Mouse (Mus musculus): ENCODE results near the gene Sct. TPM values are rescaled to one million over a fixed set of nuclear protein-coding genes. Genes with fewer than 3 reads are reported as not detected.
"Not testable (repeated sequence)": the region's sequence is repeated elsewhere in the genome, so short reads cannot be mapped to it uniquely, and the experiment has no call there.

The Sct gene
- total RNA-seq, 2 experiments from 2014 or later, result 9.0 to 12.9 TPM

GRCm38 (mm10) chr7:141292583-141293388 is 13.9 kb upstream of the Sct start:
- no peak for DNase-seq (ENCODE audit: low spot score in 2 of 2)

DNA sequence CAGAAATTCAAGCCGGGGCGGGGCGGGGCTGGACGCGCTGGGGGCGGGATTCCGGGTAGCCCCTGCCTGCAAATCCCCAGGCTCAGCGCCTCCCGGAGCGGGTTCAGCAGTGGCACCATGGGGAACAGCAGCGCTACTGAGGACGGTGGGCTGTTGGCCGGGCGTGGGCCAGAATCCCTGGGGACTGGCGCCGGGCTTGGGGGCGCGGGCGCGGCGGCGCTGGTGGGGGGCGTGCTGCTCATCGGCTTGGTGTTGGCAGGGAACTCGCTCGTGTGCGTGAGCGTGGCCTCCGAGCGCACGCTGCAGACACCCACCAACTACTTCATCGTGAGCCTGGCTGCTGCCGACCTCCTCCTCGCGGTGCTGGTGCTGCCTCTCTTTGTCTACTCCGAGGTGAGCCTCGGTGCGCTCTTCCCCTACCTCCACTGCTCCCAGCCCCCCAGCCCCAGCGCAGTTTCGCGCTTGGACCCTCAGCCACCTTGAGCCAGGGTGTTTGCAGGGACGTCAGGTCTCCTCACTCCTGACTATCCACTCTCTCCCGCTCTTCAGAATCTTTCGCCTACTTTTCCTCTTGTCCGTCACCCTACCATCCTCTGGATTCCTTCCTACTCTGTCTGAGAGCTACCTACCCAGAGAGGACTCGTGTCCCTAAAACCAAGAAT is 13.1 kb upstream of the Sct start, which contains the start of gene Drd4:
TSS of gene Drd4 (plus strand) at position 86 of the 662 bp plus-strand sequence.
- DNase-seq (ENCODE audit: low spot score in 2 of 2), result no peak

DNA sequence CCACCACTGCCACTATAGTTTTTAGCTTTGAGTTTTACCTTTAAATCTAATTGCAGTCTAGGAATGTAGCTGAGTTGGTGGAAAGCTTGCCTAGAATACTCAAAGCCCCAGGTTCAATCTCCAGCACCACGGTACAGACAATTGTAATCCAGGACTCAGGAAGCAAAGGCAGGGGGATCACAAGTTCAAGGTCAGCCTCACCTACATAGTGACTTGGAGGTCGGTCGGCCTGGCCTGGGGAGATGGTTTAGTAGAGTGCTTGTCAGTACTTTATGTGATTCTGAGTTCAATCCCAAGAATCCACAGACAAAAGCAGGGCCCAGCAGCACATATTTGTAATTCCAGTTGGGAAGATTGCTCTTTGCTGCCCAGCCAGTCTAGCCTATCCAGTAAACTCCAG is 9.1 kb upstream of the Sct start:
- no peak for DNase-seq (ENCODE audit: low spot score in 2 of 2)

GRCm38 (mm10) chr7:141282756-141283155 is 3.8 kb upstream of the Sct start:
- DNase-seq (ENCODE audit: low spot score in 2 of 2), result no peak

- no peak for DNase-seq (ENCODE audit: low spot score in 2 of 2)
Observed at GRCm38 (mm10) chr7:141281442-141281841, 2.5 kb upstream of the Sct start.

DNA sequence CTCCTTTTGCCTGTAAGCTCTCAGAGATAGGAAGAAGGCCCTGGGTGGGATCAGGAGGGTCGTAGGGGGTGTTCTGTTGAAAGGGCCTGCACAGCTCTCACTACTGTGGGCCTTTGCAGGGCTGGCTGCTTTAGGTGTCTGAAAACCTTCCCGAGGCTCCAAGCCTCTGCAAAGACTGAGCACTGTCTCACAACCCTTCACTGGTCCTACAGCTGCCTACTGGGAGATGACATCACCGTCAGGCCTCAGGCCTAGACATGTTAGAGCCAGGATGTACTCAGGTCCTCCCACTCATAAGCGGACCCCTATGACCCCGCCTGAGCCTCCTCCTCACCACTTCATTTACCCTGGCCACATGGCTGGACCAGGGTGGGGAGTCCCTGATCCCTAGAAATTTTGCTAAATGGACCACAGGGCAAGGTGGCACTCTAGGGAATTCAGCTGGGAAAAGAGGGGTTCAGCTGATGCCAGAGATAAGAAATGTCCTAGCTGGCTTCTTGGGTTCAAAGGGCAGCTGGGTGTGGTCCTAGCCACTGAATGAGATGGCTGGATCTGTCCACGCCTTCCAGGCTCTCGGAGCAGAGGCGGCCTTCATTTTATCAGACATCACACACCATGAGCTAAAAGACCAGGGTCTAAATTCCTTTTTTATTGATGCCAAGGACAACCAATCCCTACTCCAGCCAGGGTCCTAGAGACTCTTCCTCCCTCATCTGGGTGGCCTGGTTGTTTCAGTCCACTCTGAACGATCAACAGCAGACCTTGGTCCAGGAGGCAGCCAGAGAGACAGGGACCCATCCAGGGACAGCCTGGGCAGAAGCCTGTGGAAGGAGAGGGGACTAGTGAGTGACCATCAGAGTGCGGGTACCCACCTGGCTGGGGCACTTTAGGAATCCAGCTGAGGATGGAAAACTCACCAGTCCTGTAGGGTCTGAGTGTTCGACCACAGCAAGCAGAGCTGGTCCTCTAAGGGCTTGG is 943 bp downstream of the Sct start:
- no peak for DNase-seq (ENCODE audit: low spot score in 2 of 2)

DNA sequence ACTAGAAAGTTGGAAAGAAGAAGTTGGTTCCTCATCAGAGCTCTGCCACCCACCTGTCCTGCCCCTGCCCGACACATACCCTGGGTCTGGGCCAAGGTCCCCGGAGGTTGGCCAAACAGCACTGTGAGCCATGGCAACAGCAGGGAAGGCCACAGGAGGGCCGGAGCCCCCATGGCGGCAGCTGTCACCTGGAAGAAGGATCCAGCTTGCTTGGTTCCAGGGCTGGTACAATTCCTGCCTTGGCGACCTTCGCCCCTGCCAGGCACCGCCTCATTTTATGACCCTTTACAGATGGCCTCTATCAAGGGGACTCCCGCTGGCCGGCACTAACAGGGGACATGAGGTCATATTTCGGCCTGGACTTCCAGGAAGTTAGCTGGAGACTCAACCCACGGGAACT is 2.4 kb downstream of the Sct start, which contains the start of gene Cdhr5:
TSS of gene Cdhr5 (minus strand) at position 241 of the 400 bp plus-strand sequence.
- DNase-seq (ENCODE audit: low spot score in 2 of 2), result no peak

- DNase-seq (ENCODE audit: low spot score in 2 of 2), result no peak
Observed at GRCm38 (mm10) chr7:141275356-141275755, 3.6 kb downstream of the Sct start.

DNA sequence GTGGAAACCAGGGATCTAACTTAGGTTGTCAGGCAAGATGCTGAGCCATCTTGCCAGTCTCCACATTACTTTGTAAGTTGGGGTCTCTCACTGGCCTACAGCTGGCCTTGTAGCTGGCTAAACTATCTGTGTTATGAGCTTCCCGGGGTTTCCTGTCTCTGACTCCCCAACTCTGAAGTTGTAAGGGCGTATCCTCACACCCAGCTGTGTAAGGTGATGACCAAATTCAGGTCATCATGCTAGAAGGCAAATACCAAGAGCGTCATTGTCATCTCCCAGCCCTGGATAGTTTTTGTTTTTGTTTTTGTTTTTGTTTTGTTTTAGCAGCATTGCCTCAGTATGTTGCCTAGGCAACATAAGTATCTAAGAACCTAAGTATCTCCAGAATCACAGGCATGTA is 8.3 kb downstream of the Sct start:
- DNase-seq (ENCODE audit: low spot score in 2 of 2), result no peak

DNA sequence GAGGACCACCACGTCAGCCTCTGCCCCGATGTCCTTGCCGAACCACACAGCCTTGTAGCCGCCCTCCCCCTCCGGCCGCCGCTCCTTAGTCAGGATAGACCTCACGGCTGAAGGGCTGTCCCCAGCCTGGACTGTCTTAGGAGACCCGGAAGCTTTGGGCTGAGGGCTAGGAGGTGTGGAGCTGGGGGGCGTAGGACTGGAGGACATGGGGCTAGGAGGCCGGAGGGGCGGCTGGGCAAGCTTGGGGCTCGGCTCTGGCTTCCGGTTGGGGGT is 9.7 kb downstream of the Sct start:
- no peak for DNase-seq (ENCODE audit: low spot score in 2 of 2)

- no peak for DNase-seq (ENCODE audit: low spot score in 2 of 2)
Observed at GRCm38 (mm10) chr7:141268466-141269272, 10.3 kb downstream of the Sct start.

DNA sequence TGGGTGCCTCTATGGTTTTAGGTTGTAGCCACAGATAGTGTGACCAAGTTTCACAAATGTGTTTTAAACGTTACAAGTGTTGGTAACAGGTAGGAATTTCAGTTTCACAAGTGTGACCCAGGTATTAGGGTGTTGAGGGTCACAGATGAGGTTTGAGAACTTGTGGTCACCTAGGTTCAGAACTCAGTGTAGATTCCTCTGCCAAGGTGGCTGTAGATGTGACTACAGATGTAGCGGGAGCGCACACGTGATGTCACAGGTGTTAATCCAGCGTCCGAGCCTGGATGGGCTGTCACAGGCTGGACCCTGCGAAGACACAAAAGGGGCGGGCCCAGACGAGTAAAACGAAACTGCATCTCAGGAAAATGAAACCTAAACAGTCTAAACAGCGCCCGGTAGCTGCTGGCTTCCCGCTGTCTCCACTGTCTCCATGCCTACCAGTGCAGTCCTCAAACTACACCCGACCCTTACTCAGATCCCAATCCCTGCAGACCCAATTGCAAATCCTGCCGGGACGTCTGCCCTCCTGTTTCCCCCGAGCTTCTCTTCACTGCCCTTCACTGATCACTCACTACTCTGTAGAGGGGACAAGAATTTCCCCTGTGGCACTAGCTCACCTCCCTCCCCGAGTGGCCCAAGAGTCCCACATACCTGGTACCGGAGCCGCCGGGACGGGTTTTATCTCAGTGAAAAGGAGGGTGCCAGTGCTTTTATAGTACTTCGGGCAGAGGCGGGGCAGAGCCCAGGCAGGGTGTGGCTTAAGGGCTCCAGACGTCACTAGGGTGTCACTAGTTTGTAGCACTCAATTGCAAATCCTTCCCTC is 13.0 kb downstream of the Sct start, which contains the start of gene Irf7:
TSS of gene Irf7 (minus strand) at position 743 of the 823 bp plus-strand sequence.
- DNase-seq (ENCODE audit: low spot score in 2 of 2), result peak in 1 of 2 experiments; percentile 50

DNA sequence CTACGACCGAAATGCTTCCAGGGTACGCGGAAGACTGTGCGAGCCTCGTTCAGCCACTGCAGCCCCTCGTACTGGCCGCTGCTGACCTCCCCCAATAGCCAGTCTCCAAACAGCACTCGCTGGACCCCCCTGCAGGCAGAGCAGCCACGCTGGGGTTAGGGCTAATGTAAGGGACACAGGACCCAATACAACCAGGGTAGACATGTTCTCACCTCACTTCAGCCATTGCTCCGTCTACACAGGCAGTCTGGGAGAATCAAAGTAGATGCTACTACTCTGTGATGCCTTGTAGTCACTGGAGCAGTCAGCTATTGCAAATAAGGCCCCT is 13.6 kb downstream of the Sct start:
- DNase-seq (ENCODE audit: low spot score in 2 of 2), result no peak

GRCm38 (mm10) chr7:141264761-141265410 is 14.0 kb downstream of the Sct start:
- no peak for DNase-seq (ENCODE audit: low spot score in 2 of 2)

DNA sequence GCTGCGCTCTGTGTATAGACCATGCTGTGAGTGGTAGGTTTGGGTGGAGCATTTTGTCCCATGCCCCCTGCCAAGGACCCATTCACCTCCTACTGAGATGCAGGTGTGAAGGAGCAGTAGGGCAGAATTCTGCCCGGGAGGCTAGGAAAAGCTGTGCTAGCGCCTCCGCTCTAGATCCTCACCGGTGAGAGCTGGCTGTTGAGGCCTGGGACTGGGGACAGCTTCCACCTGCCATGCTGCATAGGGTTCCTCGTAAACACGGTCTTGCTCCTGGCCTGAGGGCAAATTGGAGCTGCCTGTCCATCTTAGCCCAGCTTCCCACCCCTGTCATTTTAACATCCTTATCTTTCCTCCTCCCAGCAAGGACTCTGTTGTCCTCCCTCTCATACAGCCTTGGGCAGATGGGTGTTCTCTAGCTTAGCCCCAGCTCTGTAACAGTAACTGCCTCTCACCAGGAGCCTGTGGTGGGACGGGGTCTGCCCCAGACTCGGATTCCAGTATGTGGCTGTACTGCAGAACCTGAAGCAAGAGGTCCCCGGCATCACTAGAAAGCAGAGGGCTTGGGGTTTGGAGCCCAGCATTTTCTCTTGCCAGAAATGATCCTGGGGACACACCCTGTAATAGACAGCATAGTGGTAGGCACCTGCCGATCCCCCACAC is 14.8 kb downstream of the Sct start:
- no peak for DNase-seq (ENCODE audit: low spot score in 2 of 2)

- no peak for DNase-seq (ENCODE audit: low spot score in 2 of 2)
Observed at GRCm38 (mm10) chr7:141263640-141264039, 15.3 kb downstream of the Sct start.

DNA sequence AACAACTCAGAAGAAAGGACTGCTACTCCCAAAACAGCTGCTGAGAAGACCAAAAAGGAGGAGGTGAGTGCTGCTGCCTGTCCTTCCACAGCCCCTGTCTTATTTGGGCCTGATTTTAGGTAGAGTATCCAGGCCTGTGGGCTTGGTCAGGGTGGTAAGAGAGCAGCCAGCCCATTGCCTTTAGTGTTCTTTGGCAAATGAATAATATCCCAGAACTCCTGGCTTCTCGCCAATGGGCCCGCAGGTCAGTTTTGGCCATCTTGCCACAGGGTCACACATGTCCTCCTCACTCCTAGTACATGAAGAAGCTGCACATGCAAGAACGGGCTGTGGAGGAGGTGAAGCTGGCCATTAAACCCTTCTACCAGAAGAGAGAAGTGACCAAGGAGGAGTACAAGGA is 17.5 kb downstream of the Sct start:
- DNase-seq (ENCODE audit: low spot score in 2 of 2), result no peak

DNA sequence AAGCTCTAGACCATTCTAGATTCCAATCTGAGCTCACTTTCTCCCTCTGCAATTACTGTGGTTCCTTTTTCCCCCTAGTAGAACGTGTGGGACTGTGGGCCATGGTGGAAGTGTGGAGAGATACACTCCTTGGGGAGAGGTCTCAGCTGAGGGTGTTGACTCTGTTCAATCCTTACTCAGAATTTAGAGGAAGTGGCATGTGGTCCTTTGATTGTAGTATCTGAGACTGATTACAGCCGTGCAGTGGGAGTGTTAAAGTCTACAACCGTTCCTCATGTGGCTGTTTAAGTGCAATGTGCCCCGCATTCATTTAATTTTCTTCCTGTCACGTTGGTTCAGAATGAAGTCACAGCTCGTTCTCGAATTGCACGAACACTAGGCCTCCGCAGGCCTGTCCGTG is 22.8 kb downstream of the Sct start:
- no peak for DNase-seq (ENCODE audit: low spot score in 2 of 2)

GRCm38 (mm10) chr7:141250486-141250885 is 28.4 kb downstream of the Sct start:
- DNase-seq (ENCODE audit: low spot score in 2 of 2), result not testable (repeated sequence)

All from adrenal gland, postnatal 4 days (tissue).